Mouse (Mus musculus): ENCODE results near the gene Vegfd. TPM values are rescaled to one million over a fixed set of nuclear protein-coding genes. Genes with fewer than 3 reads are reported as not detected.

The Vegfd gene
- polyA plus RNA-seq, 1 experiment from 2014 or later: not detected

- 73% methylated on average over 6 of the region's 6 CpGs for WGBS (ENCODE audit: missing documents)
- no peaks in the 10 kb centered on the region for H3K79me2 ChIP-seq (ENCODE audit: inconsistent target)
- no peak overlapping the region for H3K4me3 ChIP-seq (ENCODE audit: inconsistent target)
- no peaks in the 10 kb centered on the region for H3K36me3 ChIP-seq (ENCODE audit: inconsistent target)
- H3K27ac ChIP-seq: no peak overlapping the region
Observed at GRCm38 (mm10) chrX:164431541-164431940, 58.4 kb downstream of the Vegfd start.

- 93% methylated on average over 5 of the region's 9 CpGs for WGBS (ENCODE audit: missing documents)
- Histone ChIP-seq H3K36me3 (ENCODE audit: inconsistent target) (no peaks in the 10 kb centered on the region), H3K4me3 (ENCODE audit: inconsistent target) (no peak overlapping the region), H3K27ac (no peak overlapping the region), H3K79me2 (ENCODE audit: inconsistent target) (no peaks in the 10 kb centered on the region)
Observed at GRCm38 (mm10) chrX:164432682-164433081, 59.5 kb downstream of the Vegfd start.

GRCm38 (mm10) chrX:164436709-164437108 lies 63.5 kb downstream of the Vegfd start, which contains the start of gene Asb11:
TSS of gene Asb11 (plus strand) at chrX:164436994.
- 48% methylated on average over 8 of the region's 8 CpGs for WGBS (ENCODE audit: missing documents)
- no peaks in the 10 kb centered on the region for H3K79me2 ChIP-seq (ENCODE audit: inconsistent target)
- H3K4me3 ChIP-seq (ENCODE audit: inconsistent target): no peak within 1 kb of the TSS
- H3K27ac ChIP-seq: no peak within 1 kb of the TSS
- H3K36me3 ChIP-seq (ENCODE audit: inconsistent target): no peaks in the 10 kb centered on the region

GRCm38 (mm10) chrX:164439462-164439861 lies 66.3 kb downstream of the Vegfd start:
- WGBS (ENCODE audit: missing documents): 78% methylated on average over 7 of the region's 7 CpGs
- H3K27ac ChIP-seq: no peak overlapping the region
- no peaks in the 10 kb centered on the region for H3K36me3 ChIP-seq (ENCODE audit: inconsistent target)
- no peak overlapping the region for H3K4me3 ChIP-seq (ENCODE audit: inconsistent target)
- H3K79me2 ChIP-seq (ENCODE audit: inconsistent target): no peaks in the 10 kb centered on the region

GRCm38 (mm10) chrX:164440140-164440539 lies 67.0 kb downstream of the Vegfd start:
- WGBS (ENCODE audit: missing documents): 83% methylated on average over 2 of the region's 2 CpGs
- no peak overlapping the region for H3K27ac ChIP-seq
- H3K36me3 ChIP-seq (ENCODE audit: inconsistent target): no peaks in the 10 kb centered on the region
- H3K4me3 ChIP-seq (ENCODE audit: inconsistent target): no peak overlapping the region
- H3K79me2 ChIP-seq (ENCODE audit: inconsistent target): no peaks in the 10 kb centered on the region

- Histone ChIP-seq H3K27ac (no peak overlapping the region), H3K4me3 (ENCODE audit: inconsistent target) (no peak overlapping the region), H3K79me2 (ENCODE audit: inconsistent target) (no peaks in the 10 kb centered on the region), H3K36me3 (ENCODE audit: inconsistent target) (no peaks in the 10 kb centered on the region)
- WGBS (ENCODE audit: missing documents): 89% methylated on average over 3 of the region's 3 CpGs
Observed at GRCm38 (mm10) chrX:164440703-164441102, 67.5 kb downstream of the Vegfd start.

GRCm38 (mm10) chrX:164441306-164441705 lies 68.1 kb downstream of the Vegfd start:
- H3K36me3 ChIP-seq (ENCODE audit: inconsistent target): no peaks in the 10 kb centered on the region
- H3K79me2 ChIP-seq (ENCODE audit: inconsistent target): no peaks in the 10 kb centered on the region
- no peak overlapping the region for H3K27ac ChIP-seq
- H3K4me3 ChIP-seq (ENCODE audit: inconsistent target): no peak overlapping the region
- WGBS (ENCODE audit: missing documents): 59% methylated on average over 2 of the region's 3 CpGs

GRCm38 (mm10) chrX:164445601-164446000 lies 72.4 kb downstream of the Vegfd start:
- Histone ChIP-seq H3K36me3 (ENCODE audit: inconsistent target) (no peaks in the 10 kb centered on the region), H3K79me2 (ENCODE audit: inconsistent target) (no peaks in the 10 kb centered on the region), H3K4me3 (ENCODE audit: inconsistent target) (no peak overlapping the region), H3K27ac (no peak overlapping the region)
- WGBS (ENCODE audit: missing documents): 90% methylated on average over 12 of the region's 12 CpGs

- Histone ChIP-seq H3K79me2 (ENCODE audit: inconsistent target) (no peaks in the 10 kb centered on the region), H3K27ac (no peak overlapping the region), H3K4me3 (ENCODE audit: inconsistent target) (no peak overlapping the region), H3K36me3 (ENCODE audit: inconsistent target) (no peaks in the 10 kb centered on the region)
- WGBS (ENCODE audit: missing documents): 87% methylated on average over 10 of the region's 10 CpGs
Observed at GRCm38 (mm10) chrX:164446106-164446551, 73.0 kb downstream of the Vegfd start.

- no peak overlapping the region for H3K27ac ChIP-seq
- no peak overlapping the region for H3K4me3 ChIP-seq (ENCODE audit: inconsistent target)
- WGBS (ENCODE audit: missing documents): 90% methylated on average over 9 of the region's 9 CpGs
- no peaks in the 10 kb centered on the region for H3K79me2 ChIP-seq (ENCODE audit: inconsistent target)
- H3K36me3 ChIP-seq (ENCODE audit: inconsistent target): no peaks in the 10 kb centered on the region
Observed at GRCm38 (mm10) chrX:164446835-164447681, 73.9 kb downstream of the Vegfd start.

- 95% methylated on average over 2 of the region's 2 CpGs for WGBS (ENCODE audit: missing documents)
- Histone ChIP-seq H3K27ac (no peak overlapping the region), H3K4me3 (ENCODE audit: inconsistent target) (no peak overlapping the region), H3K36me3 (ENCODE audit: inconsistent target) (no peaks in the 10 kb centered on the region), H3K79me2 (ENCODE audit: inconsistent target) (no peaks in the 10 kb centered on the region)
Observed at GRCm38 (mm10) chrX:164447682-164448071, 74.5 kb downstream of the Vegfd start.

- WGBS (ENCODE audit: missing documents): 26% methylated on average over 3 of the region's 3 CpGs
- Histone ChIP-seq H3K4me3 (ENCODE audit: inconsistent target) (no peak overlapping the region), H3K36me3 (ENCODE audit: inconsistent target) (no peaks in the 10 kb centered on the region), H3K79me2 (ENCODE audit: inconsistent target) (no peaks in the 10 kb centered on the region), H3K27ac (no peak overlapping the region)
Observed at GRCm38 (mm10) chrX:164449201-164449600, 76.0 kb downstream of the Vegfd start.

Other genes with a start within 250 kb of the Vegfd start
- not detected in 3 replicates for gene Ace2, start 234.0 kb upstream of the Vegfd start, polyA plus RNA-seq (2018)
- 0.12 to 0.13 TPM in 2 of 3 replicates, not detected in the other for gene Bmx, start 115.2 kb upstream of the Vegfd start, polyA plus RNA-seq (2018)
- 1.5 to 3.9 TPM (median 2.4 TPM) in 3 replicates for gene Pir, start 104.0 kb upstream of the Vegfd start, polyA plus RNA-seq (2018)
- gene Piga, start 46.4 kb downstream of the Vegfd start, polyA plus RNA-seq (2018): 2.8 to 3.8 TPM (median 2.9 TPM) in 3 replicates
- gene Asb11, start 63.6 kb downstream of the Vegfd start, polyA plus RNA-seq (2018): not detected in 3 replicates
- not detected in 3 replicates for gene Asb9, start 132.9 kb downstream of the Vegfd start, polyA plus RNA-seq (2018)